Mouse (Mus musculus): ENCODE data around the gene Eapp. TPM values are rescaled to one million over a fixed set of nuclear protein-coding genes. Genes with fewer than 3 reads are reported as not detected.
"Not testable (repeated sequence)": the region's sequence is repeated elsewhere in the genome, so short reads cannot be mapped to it uniquely, and the experiment has no call there.

Gene Eapp
- total RNA-seq, 2 experiments from 2014 or later = 36.3 to 39.3 TPM

GRCm38 (mm10) chr12:54689082-54689481 lies 6.6 kb downstream of the Eapp start:
- no peak for DNase-seq (ENCODE audit: low spot score in 2 of 2)

GRCm38 (mm10) chr12:54683182-54683581 lies 12.5 kb downstream of the Eapp start:
- DNase-seq (ENCODE audit: low spot score in 2 of 2) = no peak

GRCm38 (mm10) chr12:54676709-54677108 lies 19.0 kb downstream of the Eapp start:
- no peak for DNase-seq (ENCODE audit: low spot score in 2 of 2)

- no peak for DNase-seq (ENCODE audit: low spot score in 2 of 2)
Measured at GRCm38 (mm10) chr12:54675396-54675795, 20.3 kb downstream of the Eapp start.

- DNase-seq (ENCODE audit: low spot score in 2 of 2) = no peak
Measured at GRCm38 (mm10) chr12:54671262-54671661, 24.4 kb downstream of the Eapp start.

GRCm38 (mm10) chr12:54668141-54668540 lies 27.6 kb downstream of the Eapp start:
- no peak for DNase-seq (ENCODE audit: low spot score in 2 of 2)

GRCm38 (mm10) chr12:54665526-54665925 lies 30.2 kb downstream of the Eapp start:
- DNase-seq (ENCODE audit: low spot score in 2 of 2) = no peak

- DNase-seq (ENCODE audit: low spot score in 2 of 2) = not testable (repeated sequence)
Measured at GRCm38 (mm10) chr12:54661470-54661869, 34.2 kb downstream of the Eapp start.

GRCm38 (mm10) chr12:54659901-54660300 lies 35.8 kb downstream of the Eapp start:
- no peak for DNase-seq (ENCODE audit: low spot score in 2 of 2)

- no peak for DNase-seq (ENCODE audit: low spot score in 2 of 2)
Measured at GRCm38 (mm10) chr12:54658425-54659092, 37.1 kb downstream of the Eapp start.

- DNase-seq (ENCODE audit: low spot score in 2 of 2) = no peak
Measured at GRCm38 (mm10) chr12:54657951-54658350, 37.7 kb downstream of the Eapp start.

- no peak for DNase-seq (ENCODE audit: low spot score in 2 of 2)
Measured at GRCm38 (mm10) chr12:54657226-54657625, 38.5 kb downstream of the Eapp start.

- peak; percentile 96 for DNase-seq (ENCODE audit: low spot score in 2 of 2)
Measured at GRCm38 (mm10) chr12:54656396-54657171, 39.1 kb downstream of the Eapp start, which contains the start of gene Sptssa. Sptssa (minus strand) TSS chr12:54656573.

- no peak for DNase-seq (ENCODE audit: low spot score in 2 of 2)
Measured at GRCm38 (mm10) chr12:54656039-54656395, 39.7 kb downstream of the Eapp start.

GRCm38 (mm10) chr12:54655292-54656038 lies 40.2 kb downstream of the Eapp start:
- DNase-seq (ENCODE audit: low spot score in 2 of 2) = peak in 1 of 2 experiments; percentile 20

GRCm38 (mm10) chr12:54654741-54655140 lies 41.0 kb downstream of the Eapp start:
- DNase-seq (ENCODE audit: low spot score in 2 of 2) = no peak

- DNase-seq (ENCODE audit: low spot score in 2 of 2) = no peak
Measured at GRCm38 (mm10) chr12:54654141-54654540, 41.6 kb downstream of the Eapp start.

GRCm38 (mm10) chr12:54652346-54652745 lies 43.4 kb downstream of the Eapp start:
- no peak for DNase-seq (ENCODE audit: low spot score in 2 of 2)

- DNase-seq (ENCODE audit: low spot score in 2 of 2) = no peak
Measured at GRCm38 (mm10) chr12:54651820-54652219, 43.9 kb downstream of the Eapp start.

GRCm38 (mm10) chr12:54651158-54651557 lies 44.5 kb downstream of the Eapp start:
- DNase-seq (ENCODE audit: low spot score in 2 of 2) = no peak

- no peak for DNase-seq (ENCODE audit: low spot score in 2 of 2)
Measured at GRCm38 (mm10) chr12:54644947-54645346, 50.8 kb downstream of the Eapp start.

- no peak for DNase-seq (ENCODE audit: low spot score in 2 of 2)
Measured at GRCm38 (mm10) chr12:54643320-54643892, 52.3 kb downstream of the Eapp start.
